Mouse (Mus musculus) lung, adult 2 months (tissue): ENCODE results near the gene Tpgs1. TPM values are rescaled to one million over a fixed set of nuclear protein-coding genes. Genes with fewer than 3 reads are reported as not detected.

Experiments
- DNase-seq: peaks from one replicate; pipeline ENCODE4 v3.0.0; 2022
- H3K4me1 ChIP-seq: fragments of 200-500 bp; 2 replicates; pipeline ENCODE4 v1.6.1; 2011; ENCODE audit warnings: low read length; ENCODE audit not compliant: control insufficient read depth, insufficient read depth
- H3K4me3 ChIP-seq: fragments of 200-500 bp; replicated peaks from 2 replicates; pipeline ENCODE3; 2011; ENCODE audit warnings: low read depth, mild to moderate bottlenecking, control low read depth, low read length; ENCODE audit errors: extremely low read depth
- CTCF ChIP-seq: fragments of 200-500 bp; IDR thresholded peaks from 2 replicates; pipeline ENCODE4 v1.5.1; 2011; ENCODE audit warnings: mild to moderate bottlenecking, low read length, control low read depth; ENCODE audit not compliant: insufficient read depth
- POLR2A ChIP-seq: fragments of 200-500 bp; IDR thresholded peaks from 2 replicates; pipeline ENCODE4 v1.6.1; 2011; ENCODE audit warnings: low read depth, mild to moderate bottlenecking, control low read depth, low read length, borderline replicate concordance; ENCODE audit errors: extremely low read depth
- WGBS: fragments of 180-500 bp; shearing (Covaris S2); methylation state at CpG from one replicate; pipeline ENCODE4 v1.1.7; 2018; 5-methylcytosine and 5-hydroxymethylcytosine counted together
- polyA plus RNA-seq: library from polyadenylated mRNA; depleted of rRNA; stranded (reverse); fragments of >200 nt; gene quantifications from 2 replicates; pipeline ENCODE4 v1.2.3, GENCODE M21; 2012; rRNA removed

Tpgs1 gene
- polyA plus RNA-seq, 1 experiment = 70.4 TPM

DNA sequence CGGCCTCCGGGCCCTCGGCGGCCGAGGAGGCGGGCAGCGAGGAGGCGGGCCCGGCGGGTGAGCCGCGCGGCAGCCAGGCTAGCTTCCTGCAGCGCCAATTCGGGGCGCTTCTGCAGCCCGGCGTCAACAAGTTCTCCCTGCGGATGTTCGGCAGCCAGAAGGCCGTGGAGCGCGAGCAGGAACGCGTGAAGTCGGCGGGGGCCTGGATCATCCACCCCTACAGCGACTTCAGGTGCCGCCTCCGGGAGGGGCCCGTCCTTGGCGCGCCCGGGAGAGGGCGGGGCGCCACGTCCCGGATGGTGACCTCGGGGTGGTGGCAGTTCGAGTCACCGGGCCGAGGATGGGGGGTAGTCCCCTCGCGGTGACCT lies 47.8 kb downstream of the Tpgs1 start:
- TF ChIP-seq POLR2A = no peak
- TF ChIP-seq CTCF = no peak
- Histone ChIP-seq H3K4me1 (no peaks in the 10 kb centered on the region; the same call in 1 of the 2 replicates), H3K4me3 (peak overlapping the region; percentile 6)
- peak; percentile 30 for DNase-seq
- 1% methylated on average over 43 of the region's 44 CpGs for WGBS

GRCm38 (mm10) chr10:79717640-79718357 lies 48.6 kb downstream of the Tpgs1 start:
- Histone ChIP-seq H3K4me1 (no peaks in the 10 kb centered on the region), H3K4me3 (no peak overlapping the region)
- peak; percentile 61 for DNase-seq
- 5% methylated on average over 43 of the region's 43 CpGs for WGBS
- TF ChIP-seq CTCF (no peak), POLR2A (no peak)

- 49% methylated on average over 5 of the region's 5 CpGs for whole genome bisulfite sequencing
- TF ChIP-seq CTCF (no peak), POLR2A (no peak)
- Histone ChIP-seq H3K4me3 (no peak overlapping the region), H3K4me1 (no peaks in the 10 kb centered on the region)
- DNase-seq = no peak
These were observed 51.9 kb downstream of the Tpgs1 start for GRCm38 (mm10) chr10:79721089-79721488.

DNA sequence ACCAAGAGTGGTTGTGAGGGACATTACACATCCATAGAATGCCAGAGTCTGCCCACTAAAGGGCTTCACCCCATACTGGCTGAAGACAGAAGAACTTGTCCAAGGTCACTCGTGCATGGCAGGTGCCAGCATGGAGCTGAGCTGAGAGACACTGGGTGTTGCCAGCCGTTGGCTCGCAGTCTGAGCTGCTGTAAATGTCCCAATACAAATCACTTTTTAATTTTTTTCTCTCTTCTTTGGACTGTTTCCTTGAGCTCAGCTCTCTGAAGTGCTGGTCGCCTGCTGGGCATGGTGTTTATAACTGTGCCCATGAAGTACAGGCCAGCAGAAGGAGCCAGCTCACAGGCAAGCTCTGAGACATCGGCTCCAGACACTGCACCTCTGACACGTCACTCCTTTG lies 53.9 kb downstream of the Tpgs1 start:
- no peak for TF ChIP-seq CTCF
- no peak for TF ChIP-seq POLR2A
- no peak for DNase-seq
- no peak overlapping the region for H3K4me3 ChIP-seq

GRCm38 (mm10) chr10:79723692-79724091 lies 54.5 kb downstream of the Tpgs1 start:
- H3K4me1 ChIP-seq = peaks cover 1% of the 10 kb centered on the region; the same call in 1 of the 2 replicates
- H3K4me3 ChIP-seq = no peak overlapping the region
- no peak for DNase-seq
- TF ChIP-seq CTCF (no peak), POLR2A (no peak)
- 70% methylated on average over 7 of the region's 7 CpGs for WGBS

More for the DNA sequence above, 53.9 kb downstream of the Tpgs1 start:
- WGBS = 63% methylated on average over 6 of the region's 6 CpGs
- H3K4me1 ChIP-seq = no peaks in the 10 kb centered on the region

Other genes starting within 250 kb of the Tpgs1 start
- not detected in 2 replicates for gene Vmn2r83, start 200.6 kb upstream of the Tpgs1 start, polyA plus RNA-seq
- 27.9 and 30.4 TPM in 2 replicates for gene Plpp2, start 135.6 kb upstream of the Tpgs1 start, polyA plus RNA-seq
- gene Mier2, start 114.2 kb upstream of the Tpgs1 start, polyA plus RNA-seq = 62.5 and 71.8 TPM in 2 replicates
- not detected in 2 replicates for gene Theg, start 82.0 kb upstream of the Tpgs1 start, polyA plus RNA-seq
- gene C2cd4c, start 55.3 kb upstream of the Tpgs1 start, polyA plus RNA-seq = not detected in 2 replicates
- 2.4 and 2.7 TPM in 2 replicates for gene Shc2, start 31.5 kb upstream of the Tpgs1 start, polyA plus RNA-seq
- gene Odf3l2, start 23.6 kb upstream of the Tpgs1 start, polyA plus RNA-seq = not detected in 2 replicates
- 0.13 TPM in 1 of 2 replicates, not detected in the other for gene Madcam1, start 4.8 kb upstream of the Tpgs1 start, polyA plus RNA-seq
- 112 and 121 TPM in 2 replicates for gene Cdc34, start 12.8 kb downstream of the Tpgs1 start, polyA plus RNA-seq
- 1.5 and 1.6 TPM in 2 replicates for gene Gzmm, start 19.7 kb downstream of the Tpgs1 start, polyA plus RNA-seq
- 684 and 692 TPM in 2 replicates for gene Bsg, start 35.1 kb downstream of the Tpgs1 start, polyA plus RNA-seq
- 3.0 and 3.9 TPM in 2 replicates for gene Hcn2, start 47.3 kb downstream of the Tpgs1 start, polyA plus RNA-seq
- 42.0 and 46.2 TPM in 2 replicates for gene Polrmt, start 77.2 kb downstream of the Tpgs1 start, polyA plus RNA-seq
- 0.10 and 1.0 TPM in 2 replicates for gene Fgf22, start 85.7 kb downstream of the Tpgs1 start, polyA plus RNA-seq
- gene Rnf126, start 97.6 kb downstream of the Tpgs1 start, polyA plus RNA-seq = 103 and 134 TPM in 2 replicates
- 65.8 and 72.7 TPM in 2 replicates for gene Fstl3, start 107.9 kb downstream of the Tpgs1 start, polyA plus RNA-seq
- gene Prss57, start 121.6 kb downstream of the Tpgs1 start, polyA plus RNA-seq = 0.20 TPM in 1 of 2 replicates, not detected in the other
- 34.2 and 38.5 TPM in 2 replicates for gene Palm, start 124.2 kb downstream of the Tpgs1 start, polyA plus RNA-seq
- gene Misp, start 151.6 kb downstream of the Tpgs1 start, polyA plus RNA-seq = 4.0 and 4.8 TPM in 2 replicates
- gene Ptbp1, start 185.1 kb downstream of the Tpgs1 start, polyA plus RNA-seq = 224 and 265 TPM in 2 replicates
- 3.6 and 5.0 TPM in 2 replicates for gene Prtn3, start 205.1 kb downstream of the Tpgs1 start, polyA plus RNA-seq
- gene Plppr3, start 205.3 kb downstream of the Tpgs1 start, polyA plus RNA-seq = 8.4 and 8.9 TPM in 2 replicates
- 0.11 and 0.85 TPM in 2 replicates for gene Elane, start 216.9 kb downstream of the Tpgs1 start, polyA plus RNA-seq
- gene Cfd, start 221.5 kb downstream of the Tpgs1 start, polyA plus RNA-seq = 297 and 1,797 TPM in 2 replicates
- gene Med16, start 239.6 kb downstream of the Tpgs1 start, polyA plus RNA-seq = 76.2 and 79.1 TPM in 2 replicates
- gene Gm26602, start 241.5 kb downstream of the Tpgs1 start, polyA plus RNA-seq = not detected in 2 replicates
- gene Kiss1r, start 247.6 kb downstream of the Tpgs1 start, polyA plus RNA-seq = 20.9 and 24.4 TPM in 2 replicates